Mouse (Mus musculus): ENCODE results near the gene Pdzph1.

Gene Pdzph1

DNA sequence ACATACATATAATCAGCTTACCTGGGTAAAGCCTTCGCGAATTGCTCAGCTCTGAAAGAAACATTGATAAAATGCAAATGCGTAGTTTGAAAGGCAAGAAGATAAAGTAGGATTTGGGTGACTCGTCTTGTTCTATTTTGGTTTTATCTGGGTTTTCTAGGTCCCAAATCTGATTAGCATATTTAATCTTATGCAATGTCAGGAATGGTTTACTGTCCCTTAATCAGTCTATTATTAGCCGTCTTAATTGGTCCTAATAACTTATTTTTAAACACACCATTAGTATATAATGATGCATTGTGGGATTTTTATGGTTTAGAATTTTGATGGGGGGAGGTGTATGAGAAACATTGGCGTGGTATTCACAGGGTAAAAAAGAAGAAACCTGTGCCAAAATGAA lies at the start of gene Pdzph1:
TSS of gene Pdzph1 (minus strand) at position 101 of the 400 bp plus-strand sequence.
- no peak for DNase-seq

GRCm38 (mm10) chr17:59039754-59040153 lies 48.6 kb upstream of the Pdzph1 start:
- peak in 1 of 2 experiments; percentile 25 for DNase-seq

GRCm38 (mm10) chr17:59033445-59033844 lies 42.3 kb upstream of the Pdzph1 start:
- DNase-seq: no peak

DNA sequence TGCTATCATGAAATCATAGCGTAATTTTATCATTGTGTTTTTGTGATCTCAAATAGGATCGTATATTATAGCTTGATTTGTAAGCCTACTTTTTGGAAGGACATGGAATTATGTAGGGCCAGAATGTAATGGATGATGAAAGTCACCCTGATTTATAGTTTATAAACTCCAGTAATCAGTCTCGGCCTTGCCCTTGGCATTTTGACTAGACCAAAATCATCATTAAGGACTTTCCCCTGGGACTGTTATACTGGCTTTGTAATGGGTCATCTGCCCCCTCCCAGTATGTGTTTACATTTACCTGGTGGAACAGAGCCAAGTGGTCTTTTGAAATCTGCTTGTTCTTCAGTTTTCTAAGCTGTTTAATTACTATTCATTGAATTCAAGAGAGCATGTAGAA lies 35.2 kb upstream of the Pdzph1 start:
- no peak for DNase-seq

- no peak for DNase-seq
Measured at GRCm38 (mm10) chr17:59024502-59024901, 33.3 kb upstream of the Pdzph1 start.

GRCm38 (mm10) chr17:59023971-59024370 lies 32.8 kb upstream of the Pdzph1 start:
- DNase-seq: no peak

- no peak for DNase-seq
Measured at GRCm38 (mm10) chr17:59018666-59019065, 27.5 kb upstream of the Pdzph1 start.

- peak; percentile 66 to 74 for DNase-seq
Measured at GRCm38 (mm10) chr17:59013091-59013459, 21.9 kb upstream of the Pdzph1 start, which contains the start of gene Nudt12. TSS of gene Nudt12 (minus strand) at chr17:59013372.

- DNase-seq: no peak
Measured at GRCm38 (mm10) chr17:59012421-59013090, 21.4 kb upstream of the Pdzph1 start.

DNA sequence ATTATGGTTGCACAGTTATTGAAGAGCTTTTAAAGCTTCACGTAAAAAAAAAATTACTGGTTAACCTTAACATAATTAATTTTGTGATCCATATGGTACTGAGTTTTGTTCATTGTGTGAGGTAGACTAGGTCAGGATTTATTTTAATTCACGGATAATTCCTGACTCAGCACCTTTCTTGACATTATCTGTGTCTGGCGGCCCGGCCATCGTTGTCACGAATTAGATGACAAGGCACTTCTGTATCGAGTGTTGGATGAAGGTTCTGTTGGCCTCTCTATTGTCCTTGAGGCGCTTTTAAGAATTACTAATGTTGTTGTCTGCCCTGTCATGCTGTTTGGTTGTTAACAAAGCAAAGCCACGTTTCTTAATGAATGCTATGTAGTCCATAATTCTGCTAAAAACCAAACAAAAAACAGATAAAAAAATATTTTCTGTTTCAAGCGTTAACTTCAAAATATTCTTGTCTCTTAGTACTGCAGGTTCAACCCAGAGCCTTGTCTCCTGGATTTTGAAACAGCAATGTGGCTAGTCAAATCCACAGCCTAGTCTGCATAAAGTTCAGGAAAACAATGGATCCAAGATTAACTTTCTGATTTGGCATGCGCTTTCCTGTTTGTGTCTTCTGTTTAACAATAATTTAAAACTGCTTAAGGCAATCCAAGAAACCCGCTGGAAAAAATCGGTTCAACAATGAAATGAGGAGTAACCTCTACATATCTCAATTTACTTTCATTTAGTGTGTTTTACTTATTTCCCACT lies 20.6 kb upstream of the Pdzph1 start:
- DNase-seq: no peak

GRCm38 (mm10) chr17:58973237-58973636 lies 17.9 kb downstream of the Pdzph1 start:
- no peak for DNase-seq

DNA sequence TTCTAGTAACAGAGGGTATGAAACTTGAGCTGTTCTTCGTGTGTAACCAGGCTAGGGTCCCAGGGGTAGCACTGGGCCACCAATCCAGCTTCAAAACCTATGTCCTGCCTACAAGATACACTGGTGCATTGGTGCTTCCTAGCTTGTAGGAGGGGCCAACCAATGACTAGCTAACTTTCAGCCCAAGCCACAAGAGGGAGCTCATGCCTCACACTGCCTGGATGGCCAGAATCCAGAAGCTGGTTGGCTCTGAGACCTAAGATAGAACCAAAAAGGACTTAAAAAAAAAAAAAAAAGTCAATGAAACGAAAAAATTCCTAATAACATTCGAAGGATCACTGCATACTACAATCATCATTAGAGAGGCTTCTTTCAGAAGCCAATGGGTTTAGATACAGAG lies 31.3 kb downstream of the Pdzph1 start:
- DNase-seq: peak in 1 of 2 experiments; percentile 11

- no peak for DNase-seq
Measured at GRCm38 (mm10) chr17:58957055-58957454, 34.1 kb downstream of the Pdzph1 start.

- DNase-seq: no peak
Measured at GRCm38 (mm10) chr17:58943015-58943822, 48.0 kb downstream of the Pdzph1 start.

DNA sequence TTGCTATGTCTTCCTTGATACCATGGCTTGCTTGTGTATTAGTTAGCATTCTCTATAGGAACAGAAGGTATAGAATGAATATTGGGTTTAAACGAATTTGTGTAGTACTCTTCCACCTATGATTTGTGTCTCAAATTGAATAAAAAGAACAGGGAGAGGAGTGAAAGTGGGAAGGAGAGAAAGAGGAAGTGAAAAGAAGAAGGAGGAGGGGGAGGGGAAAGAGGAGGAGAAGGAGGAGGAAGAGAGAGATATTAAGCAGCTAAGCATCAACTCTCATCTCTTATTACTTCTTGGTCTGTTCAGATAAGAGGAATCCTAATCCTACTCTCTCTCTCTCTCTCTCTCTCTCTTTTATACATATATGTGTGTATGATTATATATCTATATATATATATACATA lies 52.6 kb downstream of the Pdzph1 start:
- DNase-seq: no peak

DNA sequence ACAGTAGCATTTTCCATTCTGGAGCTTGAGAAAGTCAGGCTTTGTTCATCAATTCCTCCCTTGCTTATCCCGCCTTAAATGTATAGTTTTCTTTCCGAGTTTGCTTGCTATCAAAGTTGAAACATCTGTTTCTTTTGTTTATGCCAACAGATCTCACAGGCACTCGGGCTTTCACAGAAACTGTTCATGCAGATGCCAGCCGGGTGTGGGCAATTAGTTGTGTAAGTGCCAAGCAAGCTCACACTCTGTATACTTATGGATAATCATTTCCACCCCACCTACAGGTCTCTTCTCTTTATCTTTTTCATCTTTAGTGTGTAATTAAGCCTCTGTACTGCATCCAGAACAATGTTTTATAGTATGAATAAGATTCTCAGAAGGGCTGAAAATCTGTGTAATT lies 53.6 kb downstream of the Pdzph1 start:
- DNase-seq: no peak

- no peak for DNase-seq
Measured at GRCm38 (mm10) chr17:58932983-58933280, 58.2 kb downstream of the Pdzph1 start.

GRCm38 (mm10) chr17:58932279-58932982 lies 58.7 kb downstream of the Pdzph1 start:
- no peak for DNase-seq

GRCm38 (mm10) chr17:58924754-58925546 lies 66.2 kb downstream of the Pdzph1 start:
- DNase-seq: no peak

GRCm38 (mm10) chr17:58923901-58924476 lies 67.2 kb downstream of the Pdzph1 start:
- DNase-seq: no peak

GRCm38 (mm10) chr17:58923316-58923866 lies 67.8 kb downstream of the Pdzph1 start:
- DNase-seq: no peak
